Mouse (Mus musculus): Measurements from ENCODE around the gene Gm13696.
"Not testable (repeated sequence)": the region's sequence is repeated elsewhere in the genome, so short reads cannot be mapped to it uniquely, and the experiment has no call there.

The Gm13696 gene

GRCm38 (mm10) chr2:83972823-83973222 lies at the start of gene Gm13696:
Gm13696 (plus strand) TSS chr2:83973123.
- not testable (repeated sequence) for DNase-seq

DNA sequence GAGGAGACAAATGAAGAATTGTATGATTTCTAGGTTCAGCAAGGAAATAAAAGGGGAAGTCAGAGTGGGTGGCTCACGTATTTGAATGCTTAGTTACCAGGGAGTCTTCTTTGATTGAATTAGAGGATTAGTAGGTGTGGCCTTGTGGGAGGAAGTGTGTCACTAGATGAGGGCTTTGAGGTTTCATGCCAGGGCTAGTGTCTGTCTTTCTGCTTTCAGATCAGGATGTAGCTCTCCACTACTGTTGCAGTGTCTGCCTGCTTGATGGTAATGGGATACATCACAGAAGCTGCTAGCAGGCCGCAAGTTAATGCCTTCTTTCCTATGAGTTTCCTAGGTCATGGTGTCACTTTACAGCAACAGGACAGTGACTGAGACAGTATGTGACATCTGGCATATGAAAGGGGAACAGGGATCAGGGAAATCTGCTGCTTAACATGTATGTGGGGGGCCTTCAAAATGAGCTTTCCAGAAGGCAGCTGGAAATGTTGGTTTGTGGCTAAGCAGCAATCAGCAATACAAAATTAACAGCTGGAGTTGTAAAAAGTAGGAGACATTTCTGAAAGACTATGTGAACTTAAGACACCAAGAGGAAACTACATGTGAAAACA lies 43.3 kb upstream of the Gm13696 start:
- no peak for DNase-seq

DNA sequence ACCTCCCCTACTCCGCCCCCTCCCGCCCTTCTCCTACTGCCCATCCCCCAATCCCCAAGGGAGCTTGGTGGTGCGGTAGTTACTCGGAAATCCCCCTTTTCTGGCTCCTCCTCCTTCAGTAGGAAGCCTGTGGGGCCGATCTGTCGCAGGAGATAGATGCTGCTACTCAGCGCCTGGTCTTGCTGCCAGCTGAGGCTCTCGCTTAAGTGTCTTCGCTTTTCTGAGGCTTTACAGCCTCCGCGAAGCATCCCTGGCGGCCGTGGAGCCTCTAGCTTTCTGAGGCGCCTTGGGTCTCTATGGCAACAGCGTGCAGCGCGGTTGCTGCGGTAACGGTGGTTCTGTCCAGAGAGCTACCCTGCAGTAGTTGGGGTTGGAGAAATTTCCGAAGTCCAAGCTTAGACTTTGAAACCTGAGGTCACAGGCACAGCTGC lies 32.0 kb upstream of the Gm13696 start, which contains the start of gene Zswim2:
Zswim2 (minus strand) TSS at position 298 of the 431 bp plus-strand sequence.
- DNase-seq = peak; percentile 53 to 70

DNA sequence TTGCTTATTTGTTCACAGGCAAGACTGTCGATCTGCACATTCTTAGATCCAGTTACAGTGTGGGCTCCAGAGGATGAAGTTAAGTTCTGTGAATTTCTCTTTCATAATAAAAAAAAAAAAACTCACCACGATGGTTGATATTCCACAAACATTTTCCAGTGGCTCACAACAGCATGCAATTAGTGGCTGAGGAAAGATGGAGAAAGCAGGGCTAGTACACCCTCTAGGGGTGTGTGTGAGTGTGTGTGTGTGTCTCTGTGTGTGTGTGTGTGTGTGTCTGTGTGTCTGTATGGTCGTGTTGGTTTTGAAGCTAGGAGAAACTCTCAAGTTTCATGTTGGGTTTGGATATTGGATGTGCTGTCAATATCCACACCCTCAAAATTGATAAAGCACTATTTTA lies 31.5 kb upstream of the Gm13696 start:
- DNase-seq = no peak

- no peak for DNase-seq
Measured at GRCm38 (mm10) chr2:83941792-83942191, 31.1 kb upstream of the Gm13696 start.

DNA sequence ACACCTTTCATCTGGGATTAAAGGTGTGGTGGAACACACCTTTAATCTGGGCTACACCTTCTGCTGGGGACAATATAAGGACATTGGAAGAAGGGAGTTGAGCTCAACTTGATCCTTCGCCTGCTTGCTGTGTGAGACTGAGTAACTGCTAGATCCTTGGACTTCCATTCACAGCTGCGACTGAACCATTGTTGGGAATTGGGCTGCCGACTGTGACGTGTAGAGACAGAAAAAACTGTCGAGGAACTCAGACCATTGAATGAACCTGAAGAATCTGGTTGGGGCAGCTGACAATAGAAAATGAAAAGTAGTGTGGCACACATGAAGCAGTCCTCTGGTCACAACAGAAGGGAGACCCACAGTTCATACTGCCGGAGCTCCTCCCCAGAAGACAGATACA lies 17.5 kb upstream of the Gm13696 start, which contains the start of gene Gm13698:
Gm13698 (plus strand) TSS at position 301 of the 400 bp plus-strand sequence.
- not testable (repeated sequence) for DNase-seq

GRCm38 (mm10) chr2:83961203-83961602 lies 11.7 kb upstream of the Gm13696 start, which contains the start of gene Gm13693:
Gm13693 (plus strand) TSS chr2:83961503.
- not testable (repeated sequence) for DNase-seq

DNA sequence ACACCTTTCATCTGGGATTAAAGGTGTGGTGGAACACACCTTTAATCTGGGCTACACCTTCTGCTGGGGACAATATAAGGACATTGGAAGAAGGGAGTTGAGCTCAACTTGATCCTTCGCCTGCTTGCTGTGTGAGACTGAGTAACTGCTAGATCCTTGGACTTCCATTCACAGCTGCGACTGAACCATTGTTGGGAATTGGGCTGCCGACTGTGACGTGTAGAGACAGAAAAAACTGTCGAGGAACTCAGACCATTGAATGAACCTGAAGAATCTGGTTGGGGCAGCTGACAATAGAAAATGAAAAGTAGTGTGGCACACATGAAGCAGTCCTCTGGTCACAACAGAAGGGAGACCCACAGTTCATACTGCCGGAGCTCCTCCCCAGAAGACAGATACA lies 5.9 kb upstream of the Gm13696 start, which contains the start of gene Gm13695:
Gm13695 (plus strand) TSS at position 301 of the 400 bp plus-strand sequence.
- DNase-seq = not testable (repeated sequence)

GRCm38 (mm10) chr2:83978633-83979032 lies 5.7 kb downstream of the Gm13696 start, which contains the start of gene Gm13694:
Gm13694 (plus strand) TSS chr2:83978933.
- not testable (repeated sequence) for DNase-seq

DNA sequence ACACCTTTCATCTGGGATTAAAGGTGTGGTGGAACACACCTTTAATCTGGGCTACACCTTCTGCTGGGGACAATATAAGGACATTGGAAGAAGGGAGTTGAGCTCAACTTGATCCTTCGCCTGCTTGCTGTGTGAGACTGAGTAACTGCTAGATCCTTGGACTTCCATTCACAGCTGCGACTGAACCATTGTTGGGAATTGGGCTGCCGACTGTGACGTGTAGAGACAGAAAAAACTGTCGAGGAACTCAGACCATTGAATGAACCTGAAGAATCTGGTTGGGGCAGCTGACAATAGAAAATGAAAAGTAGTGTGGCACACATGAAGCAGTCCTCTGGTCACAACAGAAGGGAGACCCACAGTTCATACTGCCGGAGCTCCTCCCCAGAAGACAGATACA lies 11.5 kb downstream of the Gm13696 start, which contains the start of gene Gm13697:
Gm13697 (plus strand) TSS at position 301 of the 400 bp plus-strand sequence.
- not testable (repeated sequence) for DNase-seq

- DNase-seq = not testable (repeated sequence)
Measured at GRCm38 (mm10) chr2:83990253-83990652, 17.3 kb downstream of the Gm13696 start, which contains the start of gene Gm13691. Gm13691 (plus strand) TSS chr2:83990553.

- DNase-seq = peak in 1 of 2 experiments; percentile 8
Measured at GRCm38 (mm10) chr2:83993639-83994255, 20.8 kb downstream of the Gm13696 start.

GRCm38 (mm10) chr2:83994526-83994925 lies 21.6 kb downstream of the Gm13696 start:
- not testable (repeated sequence) for DNase-seq

DNA sequence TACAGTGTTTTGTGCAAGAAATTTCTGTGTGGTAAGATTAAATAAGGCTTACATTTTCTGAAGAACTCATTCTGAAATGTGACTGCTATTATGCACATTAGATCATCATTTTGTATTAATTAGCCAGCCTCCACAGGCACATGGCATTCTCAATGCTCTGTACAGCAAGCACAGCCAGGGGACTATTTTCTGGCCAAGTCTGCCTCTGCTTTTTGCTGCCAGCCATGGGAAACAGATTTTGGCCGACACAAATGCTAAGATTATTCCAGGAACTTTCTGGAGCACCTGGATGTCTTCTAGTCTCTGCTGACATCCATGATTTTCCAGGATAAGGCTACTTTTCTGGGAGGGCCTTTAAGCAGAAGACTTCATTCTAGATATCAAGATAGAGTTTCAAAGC lies 36.0 kb downstream of the Gm13696 start:
- DNase-seq = no peak

DNA sequence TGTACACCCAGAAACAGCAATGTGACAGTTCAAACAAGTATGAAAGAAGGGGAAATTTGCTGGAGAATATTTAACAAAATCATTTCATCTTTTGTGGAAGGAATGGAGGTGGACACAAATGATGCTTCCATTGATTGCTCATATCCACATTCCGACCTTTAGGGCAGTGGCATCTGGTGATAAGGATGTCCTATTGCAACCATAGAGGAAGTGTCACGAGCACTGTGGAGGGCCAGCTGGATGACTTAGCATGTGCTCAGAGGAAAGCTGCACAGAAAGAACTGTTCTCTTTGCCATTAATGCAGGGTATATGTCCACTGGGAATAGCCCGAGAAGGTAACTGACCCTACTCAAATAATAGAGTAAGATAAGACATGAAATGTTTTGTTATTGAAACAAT lies 36.9 kb downstream of the Gm13696 start:
- DNase-seq = no peak

GRCm38 (mm10) chr2:84014572-84014971 lies 41.6 kb downstream of the Gm13696 start:
- no peak for DNase-seq

- DNase-seq = not testable (repeated sequence)
Measured at GRCm38 (mm10) chr2:84016291-84016690, 43.4 kb downstream of the Gm13696 start.

DNA sequence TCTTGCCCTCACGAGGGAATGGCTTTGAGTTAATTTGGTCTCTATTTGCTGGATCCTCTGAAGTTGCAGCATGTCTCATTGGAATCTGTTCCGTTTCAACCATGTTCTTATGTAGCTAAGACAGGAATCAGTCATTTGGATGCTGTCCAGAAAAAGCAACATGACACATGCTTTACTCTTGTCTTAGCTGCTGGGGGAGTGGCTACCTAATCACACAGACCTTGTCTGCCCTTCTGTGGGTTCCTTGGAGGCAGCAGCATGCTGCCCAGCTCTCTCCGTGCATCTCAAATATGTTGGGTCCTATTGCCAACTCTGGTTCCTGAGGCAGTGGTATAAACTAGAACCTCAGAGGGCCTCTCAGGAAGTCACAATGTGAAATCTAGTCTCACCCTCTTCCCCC lies 45.4 kb downstream of the Gm13696 start:
- DNase-seq = no peak

GRCm38 (mm10) chr2:84019519-84020305 lies 46.8 kb downstream of the Gm13696 start:
- DNase-seq = peak; percentile 44 to 77

GRCm38 (mm10) chr2:84021930-84022329 lies 49.0 kb downstream of the Gm13696 start:
- no peak for DNase-seq

DNA sequence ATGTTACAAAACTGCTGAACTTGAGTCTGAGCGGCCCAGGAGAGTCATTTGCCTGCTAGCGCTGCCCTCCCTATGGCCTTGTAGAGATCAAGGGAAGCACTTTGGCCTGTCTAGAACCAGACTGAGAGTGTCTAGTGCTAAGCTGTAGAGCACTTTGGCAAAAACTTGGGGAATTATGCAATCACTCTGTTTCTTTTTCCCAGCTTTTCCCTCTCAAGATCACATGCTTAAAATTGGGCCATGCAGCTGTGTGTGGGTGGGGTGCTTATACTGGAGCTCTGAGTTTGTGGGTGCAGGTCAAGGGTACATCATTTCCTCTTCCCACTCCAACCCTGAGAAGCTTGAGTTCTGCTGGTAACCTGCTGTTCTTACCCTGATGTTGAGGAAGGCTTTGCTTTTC lies 50.0 kb downstream of the Gm13696 start:
- peak in 1 of 2 experiments; percentile 35 for DNase-seq

- DNase-seq = no peak
Measured at GRCm38 (mm10) chr2:84023319-84023718, 50.4 kb downstream of the Gm13696 start.
